Mouse (Mus musculus) gastrocnemius, postnatal 36 days (tissue): ENCODE data around the gene Pax6. TPM values are rescaled to one million over a fixed set of nuclear protein-coding genes. Genes with fewer than 3 reads are reported as not detected.

Experiments
- DNase-seq, 2 experiments: peaks; one replicate each; pipeline ENCODE4 v3.0.0; 2022
- intact Hi-C: fragments of 180-260 bp; cut with DNase I; formaldehyde crosslinking; loops from one replicate; pipeline ENCODE4 v1.15.1; 2025
- total RNA-seq, 2 experiments: library from RNA; stranded (reverse); gene quantifications; 2 replicates each; pipeline ENCODE4 v1.2.3; 2021

Pax6 gene
- total RNA-seq, 2 experiments from 2014 or later, result not detected

DNA sequence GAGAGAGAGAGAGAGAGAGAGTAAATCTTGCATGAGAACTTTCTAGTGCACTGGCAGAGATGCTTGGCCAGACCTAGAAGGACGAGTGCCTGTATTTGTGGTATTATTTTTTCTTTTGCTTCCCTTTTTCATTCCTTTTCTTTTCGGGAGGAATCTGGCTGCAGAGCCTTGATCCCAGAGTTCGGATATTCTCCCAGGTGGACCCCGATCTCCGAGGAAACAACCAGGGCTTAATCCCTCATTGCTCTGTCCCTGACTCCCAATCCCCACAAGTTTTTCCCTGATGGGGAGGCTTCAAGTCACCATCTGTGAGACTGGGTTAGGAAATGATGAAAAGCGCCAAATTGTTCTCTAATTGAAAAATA is 2.0 kb downstream of the Pax6 start:
- DNase-seq, result no peak
- intact Hi-C loops, result loop anchor here (10.0 kb wide), 1 partner anchor 334 kb away; the partner anchor contains the start of gene Dnajc24

- intact Hi-C loops, result loop anchor here (10.0 kb wide), 1 partner anchor 334 kb away; the partner anchor contains the start of gene Dnajc24
- DNase-seq, result no peak
These were observed 2.6 kb downstream of the Pax6 start for GRCm38 (mm10) chr2:105671116-105671797.

GRCm38 (mm10) chr2:105671798-105672595 is 3.3 kb downstream of the Pax6 start:
- intact Hi-C loops, result loop anchor here (10.0 kb wide), 1 partner anchor 333 kb away; the partner anchor contains the start of gene Dnajc24
- no peak for DNase-seq

GRCm38 (mm10) chr2:105672596-105672960 is 3.9 kb downstream of the Pax6 start:
- DNase-seq, result no peak
- intact Hi-C loops, result loop anchor here (10.0 kb wide), 1 partner anchor 332 kb away; the partner anchor contains the start of gene Dnajc24

DNA sequence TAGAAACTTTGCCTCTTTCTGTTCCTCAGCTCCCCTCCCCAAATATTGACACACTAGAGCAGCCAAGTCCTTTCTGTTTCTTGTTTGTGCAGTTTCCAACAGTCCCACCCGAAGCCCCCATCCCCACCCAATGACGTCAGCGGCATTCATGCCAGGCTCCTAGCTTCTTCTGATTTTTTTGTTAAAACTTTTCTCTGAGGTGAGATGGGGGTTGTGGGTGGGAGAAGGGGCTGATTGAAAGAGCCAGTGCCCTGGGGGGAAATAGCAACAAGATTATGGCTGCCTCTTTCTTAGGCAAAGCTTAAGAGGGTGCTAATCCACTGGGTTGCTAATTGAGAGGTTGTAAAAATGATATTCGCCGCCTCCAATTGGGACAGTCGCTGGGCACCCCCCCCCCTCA is 4.4 kb downstream of the Pax6 start:
- intact Hi-C loops, result loop anchor here (10.0 kb wide), 1 partner anchor 332 kb away; the partner anchor contains the start of gene Dnajc24

GRCm38 (mm10) chr2:105673631-105674060 is 4.9 kb downstream of the Pax6 start:
- intact Hi-C loops, result loop anchor here (10.0 kb wide), 1 partner anchor 331 kb away; the partner anchor contains the start of gene Dnajc24
- DNase-seq, result peak in 1 of 2 experiments; percentile 44

More for the DNA sequence above, 4.4 kb downstream of the Pax6 start:
- no peak for DNase-seq

GRCm38 (mm10) chr2:105674061-105674874 is 5.6 kb downstream of the Pax6 start:
- intact Hi-C loops, result loop anchor here (10.0 kb wide), 1 partner anchor 331 kb away; the partner anchor contains the start of gene Dnajc24
- DNase-seq, result no peak

DNA sequence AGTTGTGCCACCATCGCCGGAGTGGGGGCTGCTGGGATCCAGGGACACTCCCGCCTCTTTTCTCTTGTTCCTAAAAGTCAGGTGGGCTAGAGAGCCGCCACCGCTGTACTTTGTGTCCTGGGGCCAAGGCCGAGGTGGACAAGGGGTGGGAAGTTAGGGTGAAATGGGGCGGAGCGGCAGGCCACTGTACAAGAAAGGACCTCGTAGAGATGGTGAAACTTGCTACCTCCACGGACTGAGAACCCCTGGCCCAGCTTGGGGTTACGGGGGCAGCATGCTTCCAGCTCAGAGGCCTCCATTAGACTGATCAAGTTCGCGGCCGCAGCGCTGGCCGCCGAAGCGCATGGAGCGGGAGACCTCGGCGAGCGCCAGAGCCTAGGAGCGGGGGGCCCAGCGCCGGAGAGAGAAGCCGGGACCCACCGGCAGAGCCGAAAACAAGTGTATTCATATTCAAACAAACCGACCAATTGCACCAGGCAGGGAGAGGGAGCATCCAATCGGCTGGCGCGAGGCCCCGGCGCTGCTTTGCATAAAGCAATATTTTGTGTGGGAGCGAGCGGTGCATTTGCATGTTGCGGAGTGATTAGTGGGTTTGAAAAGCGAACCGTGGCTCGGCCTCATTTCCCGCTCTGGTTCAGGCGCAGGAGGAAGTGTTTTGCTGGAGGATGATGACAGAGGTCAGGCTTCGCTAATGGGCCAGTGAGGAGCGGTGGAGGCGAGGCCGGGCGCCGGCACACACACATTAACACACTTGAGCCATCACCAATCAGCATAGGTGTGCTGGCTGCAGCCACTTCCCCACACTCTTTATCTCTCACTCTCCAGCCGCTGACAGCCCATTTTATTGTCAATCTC is 6.4 kb downstream of the Pax6 start:
- intact Hi-C loops, result loop anchor here (10.0 kb wide), 1 partner anchor 330 kb away; the partner anchor contains the start of gene Dnajc24

DNA sequence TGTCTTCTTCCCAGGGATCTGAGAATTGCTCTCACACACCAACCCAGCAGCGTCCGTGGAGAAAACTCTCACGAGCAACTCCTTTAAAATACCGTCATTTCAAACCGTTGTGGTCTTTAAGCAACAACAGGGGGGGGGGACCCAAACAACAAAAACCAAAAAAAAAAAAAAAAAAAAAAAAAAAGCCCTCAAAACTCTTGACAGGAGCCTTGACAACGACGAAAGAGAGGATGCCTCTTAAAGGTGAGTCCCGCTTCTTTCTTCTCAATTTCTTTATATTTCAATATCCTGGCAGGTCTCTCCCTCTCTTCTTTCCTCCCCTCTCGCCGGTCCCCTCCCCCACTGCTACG is 7.0 kb downstream of the Pax6 start:
- intact Hi-C loops, result loop anchor here (10.0 kb wide), 1 partner anchor 329 kb away; the partner anchor contains the start of gene Dnajc24
- no peak for DNase-seq

More for the DNA sequence above, 6.4 kb downstream of the Pax6 start:
- DNase-seq, result peak in 1 of 2 experiments; percentile 45

- intact Hi-C loops, result loop anchor here (10.0 kb wide), 1 partner anchor 329 kb away; the partner anchor contains the start of gene Dnajc24
- DNase-seq, result no peak
These were observed 7.6 kb downstream of the Pax6 start for GRCm38 (mm10) chr2:105676080-105676908.

DNA sequence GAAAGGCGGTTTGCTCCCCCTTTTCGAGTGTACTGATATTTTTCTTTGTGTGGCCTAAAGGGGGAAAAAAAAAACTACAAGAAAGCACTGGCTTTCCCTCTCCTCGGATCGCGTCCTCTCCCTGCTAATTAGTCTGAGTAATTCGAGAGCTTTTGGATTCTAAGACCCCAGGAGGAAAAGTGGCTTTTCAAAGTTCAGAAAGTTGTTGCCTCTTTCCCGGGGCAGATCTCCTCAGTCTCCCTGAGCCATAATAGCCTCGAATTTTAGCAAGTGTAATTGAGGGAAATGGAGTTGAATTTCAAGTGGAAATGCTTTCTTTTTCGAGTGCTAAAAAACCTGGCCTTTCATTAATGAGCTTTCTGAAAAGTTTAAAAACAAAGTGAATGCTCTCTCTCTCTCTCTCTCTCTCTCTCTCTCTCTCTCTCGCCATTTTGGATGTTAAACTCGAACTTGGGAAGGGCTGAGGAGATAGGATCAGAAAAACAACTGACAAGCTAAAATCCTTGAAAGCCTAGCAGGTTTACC is 8.3 kb downstream of the Pax6 start:
- intact Hi-C loops, result loop anchor here (10.0 kb wide), 1 partner anchor 328 kb away; the partner anchor contains the start of gene Dnajc24
- no peak for DNase-seq

DNA sequence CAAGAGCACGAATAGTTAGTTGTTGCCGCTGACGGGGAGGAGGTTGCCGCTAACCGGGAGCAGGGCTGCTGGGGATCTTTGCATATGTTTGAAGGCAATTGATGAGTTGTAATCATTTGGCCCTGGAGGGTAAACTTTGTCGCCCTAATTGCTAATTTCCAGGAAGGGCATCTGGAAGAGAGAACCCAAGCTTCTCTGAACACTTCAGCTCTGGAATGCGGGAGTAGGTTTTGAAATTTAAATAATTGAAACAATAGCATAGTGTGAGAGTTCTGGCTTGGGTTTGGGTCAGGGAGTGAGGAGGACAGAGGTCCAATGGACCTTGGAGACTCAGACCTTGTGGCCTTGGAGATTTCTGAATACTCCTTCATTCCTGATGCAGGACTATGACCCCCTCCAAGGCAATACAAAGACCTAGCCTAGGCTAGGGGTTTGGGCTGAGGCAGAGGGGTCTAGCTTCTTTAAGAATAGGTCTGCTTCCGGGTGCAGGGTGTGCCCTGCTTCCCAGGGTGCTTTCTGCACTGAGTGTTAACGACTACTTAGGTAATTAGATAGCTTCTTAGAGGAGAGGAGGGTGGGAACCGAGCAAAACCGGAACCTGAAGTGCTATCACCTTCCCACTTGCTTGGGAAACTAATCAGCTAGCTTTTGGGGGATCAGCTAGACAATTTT is 8.9 kb downstream of the Pax6 start:
- no peak for DNase-seq
- intact Hi-C loops, result loop anchor here (10.0 kb wide), 1 partner anchor 327 kb away; the partner anchor contains the start of gene Dnajc24

DNA sequence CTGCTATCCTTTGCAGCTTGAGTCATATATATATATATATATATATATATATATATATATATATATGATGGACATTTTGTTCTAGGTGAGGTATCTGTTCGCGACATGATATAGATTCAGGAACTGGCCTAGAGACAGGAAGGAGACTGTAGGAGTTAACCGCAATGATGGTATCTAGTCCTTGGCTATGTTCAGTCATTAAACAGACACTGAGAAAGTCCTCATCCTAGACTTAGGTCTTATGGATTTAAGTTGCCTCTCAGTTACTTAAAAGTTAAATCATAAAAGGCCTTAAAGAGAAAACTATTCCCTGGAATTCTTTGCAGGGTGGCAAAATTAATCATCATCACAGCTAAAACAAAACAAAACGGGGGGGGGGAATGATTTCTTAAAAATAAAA is 9.6 kb downstream of the Pax6 start:
- no peak for DNase-seq
- intact Hi-C loops, result loop anchor here (10.0 kb wide), 1 partner anchor 326 kb away; the partner anchor contains the start of gene Dnajc24

DNA sequence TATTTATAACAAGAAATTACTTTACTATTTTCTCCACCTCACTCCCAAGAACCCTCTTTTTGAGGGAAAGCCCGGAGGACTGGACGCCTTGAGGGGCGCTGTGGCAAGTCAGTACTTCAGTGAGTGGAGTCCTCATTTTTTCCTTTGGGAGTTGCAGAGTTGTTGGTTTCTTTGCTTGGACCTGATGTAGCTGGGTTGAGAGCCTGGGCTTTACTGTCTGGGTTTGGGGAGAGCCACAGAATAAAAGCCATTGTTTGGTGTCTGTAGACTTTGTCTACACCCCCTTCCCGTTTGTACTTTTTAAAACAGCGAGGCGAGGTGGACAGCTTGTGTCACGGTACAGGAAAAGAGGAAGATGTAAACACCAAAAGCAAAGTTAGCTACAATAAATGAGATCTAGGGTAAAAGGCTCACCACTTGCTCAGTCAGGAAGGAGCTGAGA is 10.2 kb downstream of the Pax6 start:
- intact Hi-C loops, result loop anchor here (10.0 kb wide), 1 partner anchor 326 kb away; the partner anchor contains the start of gene Dnajc24

GRCm38 (mm10) chr2:105679331-105679730 is 10.6 kb downstream of the Pax6 start:
- intact Hi-C loops, result loop anchor here (10.0 kb wide), 1 partner anchor 325 kb away; the partner anchor contains the start of gene Dnajc24
- DNase-seq, result no peak

More for the DNA sequence above, 10.2 kb downstream of the Pax6 start:
- no peak for DNase-seq

DNA sequence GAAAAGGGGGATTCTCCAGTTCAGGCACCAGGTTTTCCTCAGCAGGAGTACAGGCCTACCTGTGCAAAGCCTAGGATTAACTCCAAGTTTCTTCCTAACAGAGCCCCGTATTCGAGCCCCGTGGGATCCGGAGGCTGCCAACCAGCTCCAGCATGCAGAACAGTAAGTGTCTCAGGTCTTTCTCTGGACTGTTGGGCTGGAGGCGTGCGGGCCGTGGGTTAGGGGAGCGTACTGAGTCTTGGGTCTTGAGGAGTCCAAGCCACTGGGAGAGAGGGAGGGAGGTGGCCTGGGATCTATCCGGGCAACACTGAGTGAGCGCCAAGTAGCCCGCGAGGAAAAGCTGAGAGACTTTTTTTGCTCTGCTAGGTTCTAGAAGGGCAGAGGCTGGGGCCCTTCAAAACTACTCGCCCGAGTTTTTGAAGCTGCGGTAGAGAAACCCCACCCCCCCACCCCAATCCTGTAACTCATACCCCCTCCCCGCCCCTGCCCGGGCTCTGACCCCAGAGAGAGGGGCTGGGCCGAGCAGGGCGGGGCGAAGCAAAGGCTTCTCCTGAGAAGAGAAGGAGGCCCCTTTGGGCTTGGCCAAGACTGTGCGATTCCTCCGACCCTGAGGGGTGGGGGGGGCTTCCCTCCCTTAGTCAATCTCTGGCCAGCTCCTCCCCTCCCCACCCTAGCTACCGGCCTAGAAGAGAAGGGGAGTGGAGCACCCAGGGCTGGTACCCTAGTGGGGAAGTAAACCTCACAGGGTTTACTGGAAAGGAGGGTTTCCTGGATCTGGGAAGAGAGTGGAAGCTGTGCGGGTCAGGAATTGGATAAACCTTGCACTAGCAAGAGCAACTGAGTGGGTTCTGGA is 11.7 kb downstream of the Pax6 start:
- no peak for DNase-seq
- intact Hi-C loops, result no loop called here
